Mouse (Mus musculus): Measurements from ENCODE around the gene A730015C16Rik.
A peak's percentile ranks its signal among the peaks of the same experiment; 100 is the strongest.

The A730015C16Rik gene

GRCm38 (mm10) chr4:108826643-108827042 lies 21.8 kb downstream of the A730015C16Rik start:
- no peak for DNase-seq

DNA sequence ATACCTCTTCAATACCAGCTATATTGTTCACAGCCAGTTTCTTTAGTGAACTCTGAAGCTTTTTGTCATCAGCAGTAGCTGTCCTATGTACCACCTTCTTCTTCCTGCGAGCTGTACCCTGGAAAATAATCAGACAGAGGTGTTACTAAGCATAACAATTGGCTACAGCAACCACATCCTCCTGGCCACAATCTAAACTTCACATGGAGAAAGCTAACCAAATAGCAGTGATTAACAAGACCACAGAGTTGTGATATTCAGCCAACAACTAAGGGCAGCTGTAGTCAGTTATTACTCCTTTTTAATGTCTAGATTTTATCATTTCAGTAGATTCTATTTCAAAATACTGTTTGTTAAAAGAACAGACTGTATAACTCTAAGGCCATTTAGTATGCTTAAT lies 22.3 kb downstream of the A730015C16Rik start:
- DNase-seq: no peak

- no peak for DNase-seq
Measured at GRCm38 (mm10) chr4:108825677-108826076, 22.7 kb downstream of the A730015C16Rik start.

- DNase-seq: no peak
Measured at GRCm38 (mm10) chr4:108811550-108811949, 36.9 kb downstream of the A730015C16Rik start.

- no peak for DNase-seq
Measured at GRCm38 (mm10) chr4:108811142-108811541, 37.3 kb downstream of the A730015C16Rik start.

- DNase-seq: no peak
Measured at GRCm38 (mm10) chr4:108803535-108803934, 44.9 kb downstream of the A730015C16Rik start.

- peak; percentile 50 to 82 for DNase-seq
Measured at GRCm38 (mm10) chr4:108798083-108798830, 50.2 kb downstream of the A730015C16Rik start.
